24 mouse cellular contexts compared by ENCODE assay signal in the genomic region with DNA sequence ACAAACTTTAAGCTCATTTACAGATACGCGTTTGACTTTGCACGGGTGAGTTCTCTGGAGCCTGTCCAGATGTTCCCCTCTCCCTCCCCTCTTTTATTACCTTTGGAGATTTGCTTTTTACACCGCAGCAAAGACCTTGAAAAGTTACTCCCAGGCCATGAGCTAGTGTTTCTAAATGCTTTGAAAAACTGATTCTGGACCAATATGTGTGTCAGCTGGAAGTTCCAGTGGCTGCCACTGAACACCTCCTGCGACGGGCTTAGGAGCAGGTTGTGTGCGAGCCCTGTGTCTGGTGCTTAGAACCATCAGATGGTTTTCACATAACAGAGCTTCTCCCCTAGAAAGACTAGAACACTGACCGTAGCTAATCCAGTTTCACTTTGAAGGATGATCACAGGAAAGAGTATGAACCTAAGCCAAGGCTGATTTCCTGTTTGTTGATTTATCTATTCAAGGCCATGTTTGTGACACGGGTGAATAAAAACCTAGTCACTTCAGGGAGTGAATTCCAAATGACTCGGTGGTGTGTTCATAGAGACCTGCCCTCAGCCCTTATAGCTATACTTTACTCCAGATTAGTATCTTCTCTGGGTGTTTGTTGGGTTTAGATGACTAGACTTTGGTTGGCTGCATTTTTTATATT.
DNase-seq lines count a peak whose midpoint lies in the region; ATAC-seq and TF ChIP-seq lines count a peak whose summit lies in the region.
"Had no signal": no experiment of that assay in that cellular context is flagged by ENCODE, and none has a peak within 500 bp of the region (broad histone marks: within the 10 kb centered on the region; RNA-seq: fewer than 3 reads in every experiment).

No protein-coding gene starts in this region.

- H3K36me3 ChIP-seq in kidney, postnatal 0 days (ENCODE audit: insufficient read depth, low read length), result no peaks in the 10 kb centered on the region
- H3K36me3 ChIP-seq: embryonic facial prominence, embryonic 15.5 days had no signal

- no peaks in the 10 kb centered on the region for H3K9me3 ChIP-seq in kidney, postnatal 0 days (replicated peaks; ENCODE audit: low read length)
- H3K9me3 ChIP-seq: embryonic facial prominence, embryonic 15.5 days; forebrain, embryonic 10.5 days; heart, embryonic 10.5 days; hindbrain, embryonic 13.5 days; liver, embryonic 12.5 days; lung, embryonic 15.5 days; neural tube, embryonic 13.5 days had no signal

- no peak overlapping the region for H3K4me3 ChIP-seq in kidney, postnatal 0 days (replicated peaks; ENCODE audit: low read depth, low read length)
- H3K4me3 ChIP-seq: embryonic facial prominence, embryonic 15.5 days; forebrain, embryonic 10.5 days; heart, embryonic 10.5 days; hindbrain, embryonic 13.5 days; liver, embryonic 12.5 days; lung, embryonic 15.5 days; neural tube, embryonic 13.5 days had no signal

- intact Hi-C loops in heart, postnatal 36 days (cut with DNase I), result loop anchor here (5.0 kb wide), 1 partner anchor 112 kb away; no protein-coding TSS in a partner anchor

- ATAC-seq in kidney, postnatal 0 days (replicated peaks; ENCODE audit: low FRiP score, low read depth), result no peak
- no peak for ATAC-seq in activated CD4-positive, CD25-positive, alpha-beta regulatory T cell, adult 4 months
- ATAC-seq: liver, embryonic 12.5 days had no signal

- no peaks in the 10 kb centered on the region for H3K27me3 ChIP-seq in kidney, postnatal 0 days (ENCODE audit: insufficient read depth, low read length)
- H3K27me3 ChIP-seq: embryonic facial prominence, embryonic 15.5 days; hindbrain, embryonic 13.5 days; liver, embryonic 12.5 days; lung, embryonic 15.5 days; neural tube, embryonic 13.5 days had no signal

- peak overlapping the region; percentile 27; the same call in 1 of the 2 replicates for H3K4me2 ChIP-seq in kidney, postnatal 0 days (ENCODE audit: low read length)
- H3K4me2 ChIP-seq: embryonic facial prominence, embryonic 15.5 days; hindbrain, embryonic 13.5 days; liver, embryonic 12.5 days; lung, embryonic 15.5 days; midbrain, embryonic 11.5 days; neural tube, embryonic 13.5 days had no signal

- H3K27ac ChIP-seq in kidney, postnatal 0 days, result 0 out of 2 replicates have a peak overlapping the region, but pooled peaks have one; percentile 62
- H3K27ac ChIP-seq: embryonic facial prominence, embryonic 15.5 days; forebrain, embryonic 10.5 days; heart, embryonic 10.5 days; hindbrain, embryonic 13.5 days; liver, embryonic 12.5 days; lung, embryonic 15.5 days; macrophage; neural tube, embryonic 13.5 days had no signal

- TF ChIP-seq CTCF in kidney, postnatal 0 days (IDR thresholded peaks at IDR 0.05; ENCODE audit: low read depth), result no peak

- peaks cover 9% of the 10 kb centered on the region; the same call in 1 of the 2 replicates for H3K4me1 ChIP-seq in kidney, postnatal 0 days (replicated peaks; ENCODE audit: insufficient read depth, low read length)
- H3K4me1 ChIP-seq: embryonic facial prominence, embryonic 15.5 days; forebrain, embryonic 10.5 days; liver, embryonic 12.5 days; lung, embryonic 15.5 days; neural tube, embryonic 13.5 days had no signal

- peak; percentile 86 for DNase-seq in heart, adult 11 months
- no peak for DNase-seq in heart, postnatal 36 days
- DNase-seq in 416B (ENCODE audit: low read depth), result peak; percentile 26
- DNase-seq in induced T-regulatory cell, adult 2 months (ENCODE audit: low read depth), result peak; percentile 47
- peak; percentile 83 for DNase-seq in kidney, postnatal 0 days (ENCODE audit: low spot score)
- DNase-seq in right cerebral cortex, postnatal 4 days, result no peak
- DNase-seq: adrenal gland, postnatal 25 days; cerebellum, adult 9-10 months; embryo, embryonic 11 days; gastrocnemius, postnatal 10 days; heart, postnatal 10 days; layer of hippocampus, postnatal 36 days; right cerebral cortex, postnatal 25 days; thymus, postnatal 4 days had no signal

- H3K9ac ChIP-seq in kidney, postnatal 0 days (ENCODE audit: low read depth, low read length), result no peak overlapping the region
- H3K9ac ChIP-seq: embryonic facial prominence, embryonic 15.5 days; hindbrain, embryonic 13.5 days; liver, embryonic 12.5 days; lung, embryonic 15.5 days; neural tube, embryonic 13.5 days had no signal

- 18% methylated on average over 10 of the region's 10 CpGs for WGBS in kidney, postnatal 0 days

Comparison
In these comparisons a context has a peak if more than half of its experiments do, and no peak if none do; other contexts are left out.
1. DNase-seq: peak in heart, adult 11 months (single experiment), 416B (single experiment), induced T-regulatory cell, adult 2 months (single experiment) and kidney, postnatal 0 days (single experiment); none in heart, postnatal 36 days (0 of 2) and right cerebral cortex, postnatal 4 days (single experiment).